Comparison of ENCODE assay signal across 9 mouse cellular contexts in the genomic region with DNA sequence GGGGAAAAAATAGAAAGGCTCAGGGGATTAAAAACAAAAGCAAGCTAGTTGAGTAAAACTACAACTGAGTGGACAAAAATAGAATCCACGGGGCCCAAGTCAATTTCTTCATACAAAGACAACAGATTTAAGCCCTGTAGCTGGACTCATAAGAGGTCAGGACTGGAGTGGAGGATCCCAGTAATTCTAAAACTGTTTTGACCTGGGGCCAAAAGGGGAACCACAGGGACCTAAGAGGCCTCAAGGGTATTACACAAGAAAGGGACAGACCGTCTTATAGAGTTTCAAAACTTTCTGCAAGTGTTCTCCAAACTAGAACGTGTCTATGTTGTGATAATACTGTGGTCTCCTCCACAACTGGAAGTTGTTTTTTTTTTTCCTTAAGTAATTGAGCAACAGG. TPM values are rescaled to one million over a fixed set of nuclear protein-coding genes. Genes with fewer than 3 reads are reported as not detected.
DNase-seq lines count a peak whose midpoint lies in the region; TF ChIP-seq lines count a peak whose summit lies in the region.
"Had no signal": no experiment of that assay in that cellular context is flagged by ENCODE, and none has a peak within 500 bp of the region (broad histone marks: within the 10 kb centered on the region; RNA-seq: fewer than 3 reads in every experiment).

No protein-coding gene starts in this region.

- 60% methylated on average over 3 of the region's 3 CpGs for WGBS in kidney, adult 2 months
- 71% methylated on average over 3 of the region's 3 CpGs for WGBS in thymus, adult 2 months

- H3K4me1 ChIP-seq in kidney, adult 2 months (ENCODE audit: control insufficient read depth, insufficient read depth, low read length), result no peaks in the 10 kb centered on the region
- H3K4me1 ChIP-seq in thymus, adult 2 months (replicated peaks; ENCODE audit: control insufficient read depth, insufficient read depth, low read length), result no peaks in the 10 kb centered on the region

- H3K4me3 ChIP-seq in kidney, adult 2 months (ENCODE audit: insufficient read depth, low read depth, low read length), result no peak overlapping the region
- no peak overlapping the region for H3K4me3 ChIP-seq in thymus, adult 2 months (ENCODE audit: control insufficient read depth, insufficient read depth, low read length)

- no peak for TF ChIP-seq CTCF in kidney, adult 2 months (conservative IDR thresholded peaks at IDR 0.05; ENCODE audit: insufficient read depth, insufficient read length, low read depth, low read length)
- no peak for TF ChIP-seq CTCF in thymus, adult 2 months (IDR thresholded peaks at IDR 0.05; ENCODE audit: borderline replicate concordance, control insufficient read depth, extremely low read depth, insufficient read depth, low read length, poor library complexity)

- no peak overlapping the region for H3K27ac ChIP-seq in kidney, adult 2 months (ENCODE audit: insufficient read depth, low read depth, low read length)
- H3K27ac ChIP-seq in thymus, adult 2 months (ENCODE audit: control insufficient read depth, insufficient read depth, low read length), result no peak overlapping the region

- intact Hi-C loops in heart, postnatal 25 days (cut with DNase I), result no loop called here

- TF ChIP-seq POLR2A in kidney, adult 2 months (IDR thresholded peaks at IDR 0.05; ENCODE audit: low read depth, low read length), result no peak
- TF ChIP-seq POLR2A in thymus, adult 2 months (IDR thresholded peaks at IDR 0.05; ENCODE audit: control insufficient read depth, extremely low read depth, insufficient read depth, low read length, poor library complexity), result no peak

- H3K27me3 ChIP-seq in kidney, adult 2 months (replicated peaks; ENCODE audit: control insufficient read depth, insufficient read depth, low read length), result no peaks in the 10 kb centered on the region
- H3K27me3 ChIP-seq in thymus, adult 2 months (ENCODE audit: control insufficient read depth, insufficient read depth, low read length), result no peaks in the 10 kb centered on the region

- DNase-seq in kidney, adult 2 months, result peak; percentile 22
- DNase-seq in kidney, postnatal 14 days, result no peak
- peak; percentile 30 for DNase-seq in c-Kit-positive CD71-negative TER-119-negative erythroid progenitor cells, embryonic 14.5 days (ENCODE audit: low read depth)
- DNase-seq in heart, postnatal 25 days (ENCODE audit: low spot score), result peak; percentile 6
- DNase-seq in monocyte, adult 2 months (ENCODE audit: low read depth in 1 of 2, low spot score in 2 of 2), result peak; percentile 22 to 44
- DNase-seq in spleen, postnatal 14 days (ENCODE audit: low spot score in 2 of 2), result no peak
- DNase-seq in thymus, adult 2 months, result no peak
- DNase-seq: gastrocnemius, postnatal 10 days; thymus, postnatal 14 days had no signal

- no peaks in the 10 kb centered on the region for H3K36me3 ChIP-seq in kidney, adult 2 months (ENCODE audit: control insufficient read depth, insufficient read depth, low read length)
- H3K36me3 ChIP-seq in thymus, adult 2 months (ENCODE audit: control insufficient read depth, insufficient read depth, low read length), result no peaks in the 10 kb centered on the region

RNA-seq across cellular contexts. Expression of gene Cop1, which starts 45.4 kb away (rescaled TPM):
- 31.3 and 37.8 TPM in 2 replicates for polyA plus RNA-seq in kidney, adult 2 months (2012; rRNA removed)
- total RNA-seq in heart, postnatal 25 days (2021), result 100 to 1,000 TPM; 138 to 148 TPM
- polyA plus RNA-seq in thymus, adult 2 months (2012; rRNA removed), result 58.6 and 70.7 TPM in 2 replicates

Comparison
In these comparisons a context has a peak if more than half of its experiments do, and no peak if none do; other contexts are left out.
1. DNase-seq: peak in kidney, adult 2 months (single experiment), c-Kit-positive CD71-negative TER-119-negative erythroid progenitor cells, embryonic 14.5 days (single experiment), heart, postnatal 25 days (single experiment) and monocyte, adult 2 months (2 of 2); none in kidney, postnatal 14 days (single experiment), spleen, postnatal 14 days (0 of 2) and thymus, adult 2 months (single experiment).